Mouse (Mus musculus): ENCODE measurements around the gene Fkbp11. TPM values are rescaled to one million over a fixed set of nuclear protein-coding genes. Genes with fewer than 3 reads are reported as not detected.
A peak's percentile ranks its signal among the peaks of the same experiment; 100 is the strongest.

The Fkbp11 gene
- polyA plus RNA-seq, 1 experiment from 2014 or later, result 5.7 TPM

DNA sequence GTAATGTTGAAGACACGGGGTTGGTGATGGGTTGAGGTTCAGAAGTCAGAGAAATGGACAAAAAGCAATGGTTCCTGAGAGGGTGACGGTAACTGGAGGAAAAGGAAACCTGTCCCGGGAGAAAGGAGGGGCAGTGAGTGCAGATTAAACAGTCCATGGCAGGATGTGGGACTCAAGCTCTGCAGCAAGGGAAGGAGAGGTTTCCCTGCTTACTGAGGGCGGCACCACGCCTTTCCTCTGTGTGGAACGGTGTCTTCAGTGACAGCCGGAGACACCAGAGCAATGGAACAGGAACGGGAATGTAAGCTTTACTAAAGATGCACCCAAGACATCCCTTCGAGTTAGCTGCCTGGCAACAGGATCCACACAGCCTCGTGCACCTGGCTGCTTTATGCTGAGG lies 8.5 kb upstream of the Fkbp11 start:
- no peak for ATAC-seq (ENCODE audit: low FRiP score, low read depth)
- no peak overlapping the region for H3K9ac ChIP-seq
- H3K4me1 ChIP-seq (replicated peaks), result no peaks in the 10 kb centered on the region
- no peaks in the 10 kb centered on the region for H3K27me3 ChIP-seq
- H3K36me3 ChIP-seq, result peaks cover 51% of the 10 kb centered on the region
- 91% methylated on average over 10 of the region's 10 CpGs for WGBS
- H3K27ac ChIP-seq (replicated peaks), result no peak overlapping the region
- no peak overlapping the region for H3K4me2 ChIP-seq
- no peak overlapping the region for H3K4me3 ChIP-seq
- no peaks in the 10 kb centered on the region for H3K9me3 ChIP-seq

DNA sequence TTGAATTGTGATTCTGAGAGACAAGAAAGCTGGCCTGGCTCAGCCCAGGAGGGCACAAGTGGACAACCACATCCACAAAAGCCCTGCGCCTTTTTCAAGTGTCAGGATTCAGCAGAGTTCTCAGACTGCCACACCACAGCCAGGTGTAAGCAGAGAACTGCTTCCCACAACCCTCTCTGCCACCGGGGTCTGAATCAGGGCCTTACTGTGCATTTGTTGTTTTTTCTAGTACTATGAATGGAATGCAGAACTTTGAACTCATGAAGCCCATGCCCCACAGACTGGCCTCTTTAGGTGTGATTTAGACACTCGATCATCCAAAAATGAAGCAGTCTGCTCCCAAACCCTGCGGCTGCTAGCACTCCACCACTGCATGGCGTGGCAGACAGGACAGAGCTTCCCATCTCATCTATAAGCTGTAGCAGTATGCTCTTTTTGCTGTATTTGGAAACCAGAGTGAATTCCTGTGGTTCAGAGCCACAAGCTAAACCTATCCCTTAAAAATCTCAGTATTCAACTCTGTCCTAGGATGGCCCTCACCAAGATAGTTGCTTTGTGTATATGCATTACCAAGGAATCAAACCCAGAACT lies 6.1 kb upstream of the Fkbp11 start:
- H3K9ac ChIP-seq, result no peak overlapping the region
- H3K36me3 ChIP-seq, result peaks cover 27% of the 10 kb centered on the region
- no peak overlapping the region for H3K4me3 ChIP-seq
- 89% methylated on average over 5 of the region's 5 CpGs for WGBS
- no peak overlapping the region for H3K27ac ChIP-seq (replicated peaks)
- H3K9me3 ChIP-seq, result no peaks in the 10 kb centered on the region
- no peak overlapping the region for H3K4me2 ChIP-seq
- no peaks in the 10 kb centered on the region for H3K27me3 ChIP-seq
- no peak for ATAC-seq (ENCODE audit: low FRiP score, low read depth)
- H3K4me1 ChIP-seq (replicated peaks), result no peaks in the 10 kb centered on the region

DNA sequence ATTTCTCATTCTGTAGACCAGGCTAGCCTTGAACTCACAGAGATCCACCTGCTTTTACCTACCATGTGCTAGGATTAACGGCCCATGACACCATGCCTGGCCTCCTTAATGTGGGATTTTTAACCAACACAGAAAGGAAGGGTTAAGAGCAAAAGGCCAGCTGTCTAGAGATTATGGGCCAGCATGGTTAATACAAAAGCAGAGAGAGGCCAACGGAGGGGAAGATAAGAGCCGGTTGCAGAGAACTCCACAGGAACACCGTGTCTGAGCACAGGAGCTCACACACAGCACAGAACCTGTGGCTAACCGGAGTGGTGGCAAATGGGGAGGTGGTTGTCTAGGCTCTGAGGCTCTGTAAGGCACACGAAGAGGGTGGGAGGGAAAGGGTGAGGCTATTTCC lies 5.4 kb upstream of the Fkbp11 start:
- WGBS, result 84% methylated on average over 6 of the region's 6 CpGs
- Histone ChIP-seq H3K4me2 (no peak overlapping the region), H3K9me3 (no peaks in the 10 kb centered on the region), H3K9ac (no peak overlapping the region), H3K4me3 (no peak overlapping the region), H3K27me3 (no peaks in the 10 kb centered on the region), H3K4me1 (replicated peaks) (no peaks in the 10 kb centered on the region), H3K27ac (replicated peaks) (no peak overlapping the region), H3K36me3 (peaks cover 21% of the 10 kb centered on the region)
- ATAC-seq (ENCODE audit: low FRiP score, low read depth), result no peak

DNA sequence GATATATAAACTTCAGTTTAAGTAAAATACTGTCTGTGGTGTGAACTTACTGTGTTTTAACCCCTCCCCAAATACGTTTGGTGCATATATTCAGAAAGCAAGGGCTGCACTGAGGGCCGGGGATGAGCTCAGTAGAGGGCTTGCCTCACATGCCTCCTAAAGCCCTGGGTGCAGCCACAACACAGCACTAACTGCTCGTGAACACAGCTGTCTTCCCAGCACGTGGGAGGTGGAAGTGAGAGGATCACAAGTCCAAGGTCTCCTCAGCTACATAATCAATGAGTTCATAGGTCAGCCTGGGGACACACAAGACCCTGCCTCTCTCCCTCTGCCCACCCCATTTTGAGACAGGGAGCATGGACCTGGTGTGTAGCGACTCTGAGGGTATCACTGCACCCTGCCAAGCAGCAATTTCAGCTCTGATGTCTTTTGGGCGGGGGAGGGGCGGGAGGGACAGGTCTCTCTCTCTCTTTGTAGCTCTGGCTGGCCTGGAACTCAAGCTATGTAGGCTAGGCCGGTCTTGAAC lies 4.1 kb upstream of the Fkbp11 start:
- WGBS, result 68% methylated on average over 8 of the region's 8 CpGs
- no peak for ATAC-seq (ENCODE audit: low FRiP score, low read depth)

DNA sequence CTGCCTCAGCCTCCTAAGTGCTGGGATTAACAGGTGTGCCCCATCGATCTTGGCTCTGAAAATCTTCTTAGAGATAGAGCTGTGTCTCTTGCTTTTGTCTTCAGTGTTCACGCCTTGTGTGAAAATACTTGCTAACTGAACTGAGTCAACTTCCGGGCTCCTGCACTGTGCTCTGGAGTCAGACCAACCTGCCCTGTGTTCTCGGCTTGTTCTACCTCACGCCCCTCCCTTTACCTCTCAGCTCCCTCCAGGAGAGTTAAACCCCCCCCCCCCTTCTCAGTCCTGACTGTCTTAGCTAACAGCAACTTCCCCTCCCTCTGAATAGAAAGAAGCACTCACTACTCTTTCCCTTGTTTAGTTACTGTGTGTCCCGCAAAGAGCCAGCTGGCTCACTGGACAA lies 2.8 kb upstream of the Fkbp11 start:
- 83% methylated on average over 6 of the region's 6 CpGs for WGBS
- Histone ChIP-seq H3K36me3 (0 out of 2 replicates have a peak, but pooled peaks cover 3% of the 10 kb centered on the region), H3K4me3 (no peak overlapping the region)

More for the DNA sequence above, 4.1 kb upstream of the Fkbp11 start:
- Histone ChIP-seq H3K9ac (no peak overlapping the region), H3K4me3 (no peak overlapping the region), H3K27me3 (no peaks in the 10 kb centered on the region; the same call in 1 of the 2 replicates), H3K36me3 (peaks cover 16% of the 10 kb centered on the region), H3K4me2 (no peak overlapping the region), H3K27ac (replicated peaks) (no peak overlapping the region), H3K4me1 (replicated peaks) (peaks cover 12% of the 10 kb centered on the region), H3K9me3 (no peaks in the 10 kb centered on the region)

DNA sequence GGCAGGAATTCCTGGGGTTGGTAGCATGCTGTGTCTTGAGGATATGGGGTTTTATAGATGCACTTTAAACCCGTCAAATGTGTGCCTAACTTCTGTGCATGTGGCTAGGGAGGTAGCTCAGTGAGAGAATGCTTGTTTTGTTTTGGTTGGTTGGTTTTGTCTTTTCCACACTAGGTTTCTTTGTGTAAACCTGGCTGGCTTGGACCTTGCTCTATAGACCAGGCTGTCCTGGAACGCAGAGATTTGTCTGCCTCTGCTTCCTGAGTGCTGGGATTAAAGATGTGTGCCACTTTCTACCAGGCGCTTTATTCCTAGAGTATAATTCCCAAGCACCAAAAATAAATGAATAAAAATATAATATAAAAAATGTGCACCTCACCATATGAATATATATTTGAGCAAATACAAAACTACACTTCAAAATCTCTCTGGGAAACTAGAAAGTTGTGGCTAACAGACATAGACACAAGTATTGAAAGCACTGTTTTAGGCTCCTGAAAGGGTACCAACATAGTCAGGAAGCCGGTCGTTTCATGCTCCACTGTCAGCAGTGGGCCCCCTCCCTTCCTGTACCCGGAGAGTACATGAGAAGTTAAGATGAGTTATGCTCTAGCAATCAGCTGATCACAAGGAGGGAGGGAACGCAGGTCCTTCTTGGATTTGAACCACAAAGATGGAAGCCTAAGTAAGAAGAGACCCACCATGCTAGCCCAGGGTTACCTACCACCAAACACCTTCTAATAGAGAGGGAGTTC lies 2.0 kb upstream of the Fkbp11 start:
- Histone ChIP-seq H3K9ac (no peak overlapping the region), H3K4me3 (no peak overlapping the region), H3K4me1 (replicated peaks) (peaks cover 16% of the 10 kb centered on the region), H3K27me3 (peaks cover 10% of the 10 kb centered on the region; the same call in 1 of the 2 replicates), H3K4me2 (no peak overlapping the region), H3K9me3 (no peaks in the 10 kb centered on the region), H3K36me3 (no peaks in the 10 kb centered on the region), H3K27ac (replicated peaks) (no peak overlapping the region)
- 76% methylated on average over 7 of the region's 7 CpGs for WGBS
- ATAC-seq (ENCODE audit: low FRiP score, low read depth), result no peak

More for the DNA sequence above, 2.8 kb upstream of the Fkbp11 start:
- no peak for ATAC-seq (ENCODE audit: low FRiP score, low read depth)
- no peak overlapping the region for H3K4me2 ChIP-seq
- no peaks in the 10 kb centered on the region for H3K9me3 ChIP-seq
- H3K9ac ChIP-seq, result no peak overlapping the region
- H3K4me1 ChIP-seq (replicated peaks), result peaks cover 16% of the 10 kb centered on the region
- peaks cover 10% of the 10 kb centered on the region; the same call in 1 of the 2 replicates for H3K27me3 ChIP-seq
- no peak overlapping the region for H3K27ac ChIP-seq (replicated peaks)

DNA sequence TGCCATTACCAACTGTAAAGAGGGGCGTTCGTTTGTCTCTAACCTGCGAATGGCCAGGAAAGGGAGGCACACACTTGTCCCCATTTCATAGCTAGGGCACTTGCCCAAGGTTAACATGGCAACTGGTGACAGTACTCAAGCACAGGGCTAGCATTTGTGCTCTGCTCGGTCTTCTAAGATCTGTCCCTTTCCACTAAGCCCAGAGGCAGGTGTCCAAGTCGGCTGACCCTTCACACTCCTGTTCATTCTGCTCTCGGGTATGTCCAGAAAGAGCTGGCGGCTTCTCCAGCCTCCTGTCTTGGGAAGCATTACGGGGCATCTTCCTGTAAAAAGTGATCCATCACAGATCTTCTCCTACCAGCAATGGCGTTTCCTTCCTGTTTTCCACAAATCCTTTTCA lies 368 bp upstream of the Fkbp11 start:
- peak overlapping the region; percentile 49 for H3K4me3 ChIP-seq
- WGBS, result 37% methylated on average over 9 of the region's 9 CpGs
- H3K27ac ChIP-seq (replicated peaks), result no peak overlapping the region
- H3K4me2 ChIP-seq, result peak overlapping the region; percentile 92
- H3K4me1 ChIP-seq (replicated peaks), result peaks cover 22% of the 10 kb centered on the region
- peaks cover 10% of the 10 kb centered on the region; the same call in 1 of the 2 replicates for H3K27me3 ChIP-seq
- no peak for ATAC-seq (ENCODE audit: low FRiP score, low read depth)
- no peaks in the 10 kb centered on the region for H3K36me3 ChIP-seq
- no peaks in the 10 kb centered on the region for H3K9me3 ChIP-seq
- H3K9ac ChIP-seq, result no peak overlapping the region

DNA sequence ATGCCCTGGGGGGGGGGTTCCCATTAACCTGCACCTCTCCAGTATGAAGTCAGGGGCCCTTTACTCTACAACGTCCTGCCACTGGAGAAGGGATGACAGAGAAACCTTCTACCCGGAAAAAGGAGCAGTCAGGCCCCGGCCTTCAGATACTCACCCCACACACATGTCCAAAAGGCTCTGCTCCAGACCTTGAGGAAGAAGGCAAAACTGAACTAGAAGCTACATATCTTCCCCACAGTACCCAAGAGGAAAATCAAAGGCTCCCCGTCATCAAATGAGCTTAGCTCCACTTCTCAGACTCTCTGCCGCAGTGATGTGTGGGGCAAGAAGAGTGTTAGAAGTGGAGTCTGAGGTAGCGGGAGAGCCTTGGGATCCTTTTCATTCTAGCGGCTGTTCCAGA lies 1.3 kb downstream of the Fkbp11 start:
- no peak for ATAC-seq (ENCODE audit: low FRiP score, low read depth)
- peak overlapping the region; percentile 49; the same call in 1 of the 2 replicates for H3K4me3 ChIP-seq

DNA sequence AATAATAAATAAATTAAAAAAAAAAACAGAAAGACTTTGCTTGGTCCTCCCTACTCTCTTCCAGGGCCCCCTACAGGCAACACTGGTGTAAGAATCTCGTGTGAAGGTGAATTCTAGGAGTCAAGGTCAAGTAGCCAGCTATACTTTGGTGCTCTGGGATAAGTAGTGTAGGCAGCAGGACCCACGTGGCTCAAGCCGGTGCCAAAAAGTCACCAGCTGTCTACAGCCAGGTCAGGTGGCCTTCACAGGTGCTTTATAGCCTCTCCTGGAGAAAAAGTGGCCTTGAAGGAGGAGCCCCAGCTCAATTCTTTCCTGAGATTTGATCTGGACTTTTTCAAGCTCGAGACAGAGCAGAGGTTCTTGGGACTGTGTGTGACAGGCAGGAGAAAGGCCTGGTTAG lies 1.9 kb downstream of the Fkbp11 start:
- H3K27me3 ChIP-seq, result peaks cover 10% of the 10 kb centered on the region; the same call in 1 of the 2 replicates

More for the DNA sequence above, 1.3 kb downstream of the Fkbp11 start:
- Histone ChIP-seq H3K27ac (replicated peaks) (no peak overlapping the region), H3K9ac (no peak overlapping the region), H3K27me3 (peaks cover 10% of the 10 kb centered on the region; the same call in 1 of the 2 replicates), H3K9me3 (no peaks in the 10 kb centered on the region), H3K4me1 (replicated peaks) (peaks cover 22% of the 10 kb centered on the region), H3K4me2 (peak overlapping the region; percentile 92), H3K36me3 (no peaks in the 10 kb centered on the region)
- WGBS, result 47% methylated on average over 7 of the region's 7 CpGs

DNA sequence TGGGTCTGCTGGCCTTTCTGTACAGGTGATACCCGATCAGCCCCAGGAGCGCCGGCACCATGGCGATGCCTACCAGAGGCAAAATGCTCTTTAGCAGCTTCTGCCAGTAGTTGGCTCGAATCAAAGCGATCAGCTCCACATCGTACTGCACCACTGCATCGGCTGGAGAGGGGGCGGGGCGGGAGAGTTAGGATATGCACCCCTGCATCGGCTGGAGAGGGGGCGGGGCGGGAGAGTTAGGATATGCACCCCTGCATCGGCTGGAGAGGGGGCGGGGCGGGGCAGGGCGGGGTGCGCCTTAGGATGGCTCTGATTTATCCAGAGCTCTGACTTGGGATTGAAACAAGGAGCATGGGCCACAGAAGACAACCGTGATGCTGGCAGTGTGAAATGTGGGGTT lies 3.6 kb downstream of the Fkbp11 start:
- Histone ChIP-seq H3K27ac (replicated peaks) (no peak overlapping the region), H3K9ac (no peak overlapping the region), H3K4me2 (peak overlapping the region; percentile 33), H3K9me3 (no peaks in the 10 kb centered on the region), H3K27me3 (peaks cover 10% of the 10 kb centered on the region; the same call in 1 of the 2 replicates), H3K36me3 (no peaks in the 10 kb centered on the region), H3K4me3 (0 out of 2 replicates have a peak overlapping the region, but pooled peaks have one; percentile 5), H3K4me1 (replicated peaks) (peaks cover 22% of the 10 kb centered on the region)
- no peak for ATAC-seq (ENCODE audit: low FRiP score, low read depth)
- 35% methylated on average over 17 of the region's 19 CpGs for WGBS

More for the DNA sequence above, 1.9 kb downstream of the Fkbp11 start:
- Histone ChIP-seq H3K4me3 (no peak overlapping the region), H3K36me3 (no peaks in the 10 kb centered on the region), H3K9ac (no peak overlapping the region), H3K4me2 (no peak overlapping the region), H3K9me3 (no peaks in the 10 kb centered on the region), H3K4me1 (replicated peaks) (peaks cover 22% of the 10 kb centered on the region), H3K27ac (replicated peaks) (no peak overlapping the region)
- no peak for ATAC-seq (ENCODE audit: low FRiP score, low read depth)
- WGBS, result 75% methylated on average over 4 of the region's 4 CpGs

DNA sequence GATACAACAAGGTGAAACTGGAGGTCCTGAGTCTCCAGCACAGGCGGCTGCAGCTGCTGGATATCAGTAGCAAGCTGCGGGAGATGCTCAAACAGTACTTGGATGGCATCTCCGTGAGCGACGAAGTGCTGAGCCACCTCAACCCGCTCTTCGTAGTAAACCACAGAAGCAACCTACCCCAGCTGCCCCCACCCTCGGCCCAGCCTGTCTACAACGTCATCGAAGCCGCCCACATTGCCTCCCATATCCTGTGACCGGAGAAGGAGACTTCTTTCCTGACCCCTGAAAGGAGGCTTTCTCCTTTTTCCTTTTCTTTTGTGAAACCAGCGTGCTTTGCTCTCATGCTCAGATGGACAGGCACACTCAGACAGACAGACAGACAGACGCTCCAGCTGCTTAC lies 5.1 kb downstream of the Fkbp11 start:
- H3K27ac ChIP-seq (replicated peaks), result no peak overlapping the region
- no peaks in the 10 kb centered on the region for H3K36me3 ChIP-seq
- no peaks in the 10 kb centered on the region for H3K9me3 ChIP-seq
- no peak overlapping the region for H3K4me3 ChIP-seq
- H3K9ac ChIP-seq, result no peak overlapping the region
- H3K4me2 ChIP-seq, result no peak overlapping the region
- H3K27me3 ChIP-seq, result peaks cover 10% of the 10 kb centered on the region; the same call in 1 of the 2 replicates
- WGBS, result 70% methylated on average over 14 of the region's 14 CpGs
- ATAC-seq (ENCODE audit: low FRiP score, low read depth), result no peak
- H3K4me1 ChIP-seq (replicated peaks), result peaks cover 18% of the 10 kb centered on the region

DNA sequence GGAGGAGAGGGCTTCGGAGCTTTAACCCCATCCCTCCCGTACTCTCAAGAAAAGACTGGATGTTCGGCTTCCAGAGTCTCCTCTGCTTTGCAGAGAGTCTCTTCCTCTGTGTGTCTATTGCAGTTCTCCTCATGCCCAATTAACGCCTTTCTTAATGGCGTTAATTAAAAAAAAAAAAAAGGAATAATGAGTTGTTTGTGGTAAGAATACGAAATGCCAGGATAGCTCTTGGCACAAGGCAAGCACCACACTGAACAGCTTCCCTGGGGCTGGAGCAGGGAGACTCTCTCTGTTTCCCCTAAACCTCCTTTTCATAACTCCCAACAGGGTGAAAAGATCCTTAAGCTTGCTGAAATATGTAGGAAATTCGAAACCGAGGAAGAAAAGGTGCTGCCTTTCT lies 5.8 kb downstream of the Fkbp11 start:
- H3K9me3 ChIP-seq, result no peaks in the 10 kb centered on the region
- peaks cover 10% of the 10 kb centered on the region; the same call in 1 of the 2 replicates for H3K27me3 ChIP-seq
- no peak overlapping the region for H3K4me2 ChIP-seq
- no peak for ATAC-seq (ENCODE audit: low FRiP score, low read depth)
- 71% methylated on average over 8 of the region's 8 CpGs for WGBS
- no peak overlapping the region for H3K27ac ChIP-seq (replicated peaks)
- no peaks in the 10 kb centered on the region for H3K36me3 ChIP-seq
- H3K4me3 ChIP-seq, result no peak overlapping the region
- H3K9ac ChIP-seq, result no peak overlapping the region
- H3K4me1 ChIP-seq (replicated peaks), result peaks cover 11% of the 10 kb centered on the region

Measured in hindbrain, embryonic 15.5 days (tissue).